Mouse (Mus musculus) adrenal gland, postnatal 4 days (tissue): Measurements from ENCODE around the gene Dab1. TPM values are rescaled to one million over a fixed set of nuclear protein-coding genes. Genes with fewer than 3 reads are reported as not detected.

Source experiments
- DNase-seq, 2 experiments: peaks; one replicate each; pipeline ENCODE4 v3.0.0; 2021 to 2022; ENCODE audit warnings: low spot score in 2 of 2, mixed read lengths in 2 of 2
- total RNA-seq, 2 experiments: library from RNA; stranded (reverse); gene quantifications; 2 replicates each; pipeline ENCODE4 v1.2.3; 2021

Gene Dab1
- total RNA-seq, 2 experiments from 2014 or later = 2.1 to 4.3 TPM

DNA sequence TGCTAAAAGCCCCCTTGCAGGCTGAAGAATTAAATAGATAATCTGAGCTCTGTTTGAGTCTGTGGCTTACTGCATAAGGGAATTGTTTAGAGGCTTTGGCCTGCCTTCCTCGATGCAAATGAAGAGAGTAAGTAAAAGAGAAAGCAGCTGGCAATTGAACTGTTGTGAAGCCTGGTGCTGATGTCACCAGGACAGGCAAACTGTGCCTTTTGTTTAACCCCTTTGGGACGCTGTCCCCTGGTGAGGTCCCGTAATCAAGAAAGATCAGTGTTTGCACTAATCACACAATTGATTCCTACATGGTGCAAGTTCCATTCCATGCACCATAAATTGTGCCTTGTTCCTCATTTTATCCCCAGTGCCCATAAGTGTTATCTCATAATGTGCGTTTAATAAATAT is 80.6 kb downstream of the Dab1 start:
- DNase-seq = no peak

DNA sequence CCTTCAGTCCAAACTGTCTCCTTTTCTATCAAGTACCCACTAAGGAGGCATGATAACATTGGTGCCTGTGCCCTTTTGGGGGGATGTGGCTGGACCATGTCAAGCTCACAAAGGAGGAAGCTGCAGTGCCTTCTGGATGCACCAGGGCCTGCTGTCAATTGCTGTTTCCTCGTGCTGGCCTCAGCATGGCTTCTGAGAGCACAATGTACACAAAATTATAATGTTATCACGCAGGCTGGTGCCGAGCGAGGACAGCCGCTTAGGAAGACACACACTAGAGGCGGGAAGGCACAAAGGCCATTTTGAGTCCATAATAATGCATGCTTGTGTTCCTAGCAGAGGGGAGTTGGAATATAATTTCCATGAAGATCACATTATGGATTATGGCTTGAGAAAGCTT is 81.2 kb downstream of the Dab1 start:
- no peak for DNase-seq

DNA sequence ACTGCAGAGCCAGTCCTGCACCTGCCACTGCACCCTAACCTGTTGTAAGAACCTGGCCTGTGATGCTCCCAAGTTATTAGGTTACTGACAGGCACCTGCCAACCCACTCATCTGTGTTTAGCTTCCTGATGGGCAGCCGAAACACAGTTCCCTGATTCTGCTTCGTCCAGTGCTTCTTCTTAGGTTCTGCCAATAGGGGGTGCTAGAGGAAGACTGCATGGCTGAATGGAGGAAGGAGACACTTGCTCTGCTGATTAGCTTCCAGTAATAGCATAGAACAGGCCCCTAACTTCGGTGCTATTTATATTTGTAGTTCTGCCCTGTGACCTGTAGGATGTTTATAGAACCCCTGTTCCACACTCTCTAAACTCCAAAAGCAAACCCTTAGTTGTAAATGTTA is 83.0 kb downstream of the Dab1 start:
- no peak for DNase-seq

DNA sequence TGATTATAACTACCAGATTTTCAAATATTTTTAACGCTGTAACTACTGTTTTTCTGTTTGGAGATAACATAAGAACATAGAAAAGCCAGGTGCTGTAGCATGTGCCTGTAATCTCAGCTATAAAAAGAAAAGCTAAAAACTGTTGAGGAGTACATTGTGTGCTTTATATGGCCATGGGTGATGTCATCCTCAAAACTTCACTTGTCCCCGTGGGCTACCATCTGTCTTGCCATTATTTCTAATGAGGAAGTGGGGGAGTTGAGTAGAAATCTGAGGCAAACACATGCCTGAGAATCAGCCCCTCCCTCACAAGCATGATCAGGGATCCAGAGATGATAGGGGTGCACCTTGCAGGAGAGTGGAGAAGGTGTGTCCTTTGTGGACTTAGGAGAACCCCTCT is 85.3 kb downstream of the Dab1 start:
- no peak for DNase-seq

DNA sequence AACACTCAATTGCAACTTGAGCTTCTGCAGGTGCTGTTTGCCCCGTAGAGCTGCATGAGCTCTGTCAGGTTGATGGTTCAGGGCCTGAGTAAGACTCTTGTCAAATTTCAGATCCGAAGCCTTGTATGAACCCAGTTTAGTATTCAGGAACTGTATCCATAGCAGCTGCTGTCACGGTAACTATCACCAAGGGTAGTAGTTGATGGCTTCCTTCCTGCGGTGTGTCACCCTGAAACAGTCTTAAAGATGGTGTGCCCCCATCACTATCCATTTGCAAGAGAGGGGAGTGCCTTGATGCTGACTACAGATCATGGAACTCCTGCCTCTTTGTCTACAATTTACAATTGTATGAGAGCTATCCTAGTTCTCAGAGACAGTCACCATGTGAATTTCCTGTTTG is 87.3 kb downstream of the Dab1 start:
- DNase-seq = no peak

DNA sequence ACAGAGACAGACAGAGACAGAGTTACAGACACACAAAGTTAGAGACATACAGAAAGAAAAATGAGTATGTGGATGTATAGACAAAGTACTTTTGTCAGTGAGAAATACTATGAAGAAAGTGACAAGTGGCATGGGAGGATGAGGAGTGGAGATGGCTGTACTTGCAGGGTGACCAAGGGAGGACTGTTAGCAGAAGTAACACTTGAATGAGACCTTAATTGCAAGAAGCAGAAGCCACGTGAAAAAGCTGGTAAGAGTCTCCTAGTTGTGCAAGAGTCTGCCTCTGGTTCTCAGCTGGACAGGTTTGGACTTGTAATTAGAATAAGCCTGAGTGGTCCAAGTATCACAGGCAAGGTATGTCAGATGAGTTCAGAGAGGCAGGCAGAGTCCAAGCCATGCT is 88.0 kb downstream of the Dab1 start:
- no peak for DNase-seq

DNA sequence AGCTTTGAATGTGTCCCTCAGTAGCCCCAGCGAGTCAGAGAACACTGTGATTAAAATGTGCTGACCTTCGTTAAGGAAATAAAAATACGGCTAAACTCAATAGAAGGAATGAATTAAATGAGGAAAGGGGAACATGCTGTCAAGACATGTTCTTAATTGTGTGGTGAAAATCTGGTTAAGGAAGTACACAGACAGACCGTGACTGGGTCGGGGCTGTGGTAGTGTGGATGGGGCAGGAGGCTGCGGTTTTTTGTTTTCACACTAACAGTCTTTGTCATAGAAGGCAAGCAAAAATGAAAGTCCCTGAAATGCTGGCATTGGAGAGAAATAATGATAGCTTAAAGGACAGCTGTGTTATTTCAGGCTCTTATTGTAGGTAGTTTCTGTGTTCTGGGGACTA is 92.2 kb downstream of the Dab1 start:
- no peak for DNase-seq

DNA sequence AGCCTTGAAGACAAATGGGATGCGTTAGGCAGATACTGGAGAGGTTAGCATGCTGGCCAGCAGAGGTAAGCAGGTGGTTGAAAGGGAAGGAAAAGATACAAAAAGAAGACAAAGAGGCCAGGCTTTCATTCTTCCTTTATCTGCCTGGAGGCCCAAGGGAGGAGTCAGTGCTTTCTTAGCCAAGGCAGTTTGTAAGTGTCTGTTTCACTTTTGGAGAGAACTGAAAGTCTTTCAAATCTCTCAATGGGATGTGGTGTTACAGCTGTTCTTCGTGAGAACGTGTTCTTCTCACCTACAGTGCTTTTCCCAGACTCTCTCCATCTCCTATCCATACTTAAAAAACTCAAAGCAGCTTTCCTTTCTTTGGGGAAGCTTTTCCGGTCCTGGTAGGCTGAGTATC is 94.8 kb downstream of the Dab1 start:
- no peak for DNase-seq

DNA sequence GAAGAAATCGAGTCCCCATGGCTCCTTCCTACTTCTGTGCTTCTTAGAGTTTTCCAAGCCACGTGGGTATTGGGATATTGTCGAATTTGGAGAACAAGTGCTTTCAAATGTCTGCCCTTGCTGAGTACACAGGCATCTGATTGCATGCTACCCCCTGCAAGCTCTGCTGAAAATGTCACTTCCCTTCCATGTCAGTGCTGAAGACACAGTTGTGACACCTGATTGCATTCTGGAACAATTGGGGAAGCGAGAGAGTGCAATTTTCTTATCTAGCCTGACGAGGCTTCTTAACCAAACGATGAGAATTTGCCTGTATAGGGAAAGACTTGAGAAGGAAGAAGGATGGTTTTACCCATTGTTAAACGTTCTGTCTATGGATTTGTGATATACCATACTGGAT is 95.8 kb downstream of the Dab1 start:
- no peak for DNase-seq

DNA sequence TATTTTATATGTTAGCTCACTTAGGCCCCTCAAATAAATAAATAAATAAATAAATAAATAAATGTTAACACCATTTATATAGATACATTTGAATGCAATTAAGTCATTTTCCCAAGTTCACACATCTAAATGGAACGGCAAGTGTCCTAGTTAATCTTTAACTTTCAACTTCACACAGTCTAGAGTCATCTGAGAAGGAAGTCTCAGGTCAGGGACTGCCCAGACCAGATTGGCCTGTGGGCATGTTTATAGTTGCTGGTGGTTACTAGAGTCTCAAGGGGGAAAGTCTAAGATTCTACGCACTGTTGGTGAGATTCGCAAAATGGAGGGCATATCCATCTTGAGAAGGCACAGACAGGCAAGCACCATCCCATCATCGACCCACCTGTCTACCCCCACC is 96.4 kb downstream of the Dab1 start:
- DNase-seq = no peak

- DNase-seq = no peak
These were observed 103.6 kb downstream of the Dab1 start for GRCm38 (mm10) chr4:103722738-103723137.

DNA sequence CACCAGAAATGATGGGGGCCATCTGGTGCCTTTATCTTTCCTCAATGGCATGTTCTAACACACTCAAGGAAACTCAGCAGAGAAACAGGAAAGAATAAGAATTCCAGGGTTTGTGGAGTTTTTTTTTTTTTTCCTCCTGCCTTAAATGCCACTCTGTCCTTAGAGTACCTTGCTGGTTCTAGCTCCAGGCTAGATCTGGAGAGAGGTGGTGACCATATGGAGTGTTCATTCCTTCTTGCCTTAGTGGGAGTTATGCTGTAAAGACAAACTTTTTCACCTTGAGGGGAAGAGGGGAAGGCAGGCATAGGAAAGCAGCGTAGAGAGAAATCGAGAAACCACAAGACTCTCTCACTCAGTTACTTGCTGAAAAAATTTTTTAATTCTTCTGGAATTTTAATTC is 107.3 kb downstream of the Dab1 start:
- DNase-seq = no peak

DNA sequence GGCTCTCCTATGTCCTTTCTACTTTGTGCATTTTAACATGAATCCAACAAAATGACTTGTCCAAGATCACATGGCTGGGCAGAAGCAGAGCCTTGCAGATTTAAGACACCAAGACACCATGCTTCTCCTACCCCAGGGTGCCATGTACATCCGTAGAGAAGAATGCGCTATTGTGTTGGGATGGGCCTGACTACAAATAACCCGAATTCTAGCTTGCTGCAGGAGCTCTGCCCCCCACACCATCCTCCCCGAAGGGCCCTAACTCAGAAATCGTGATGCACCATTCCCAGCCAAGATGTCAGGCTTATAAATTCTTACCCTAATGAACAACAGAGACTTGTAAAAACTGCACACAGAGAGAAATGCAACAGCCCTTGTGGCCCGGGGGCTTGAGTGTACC is 118.0 kb downstream of the Dab1 start:
- no peak for DNase-seq

DNA sequence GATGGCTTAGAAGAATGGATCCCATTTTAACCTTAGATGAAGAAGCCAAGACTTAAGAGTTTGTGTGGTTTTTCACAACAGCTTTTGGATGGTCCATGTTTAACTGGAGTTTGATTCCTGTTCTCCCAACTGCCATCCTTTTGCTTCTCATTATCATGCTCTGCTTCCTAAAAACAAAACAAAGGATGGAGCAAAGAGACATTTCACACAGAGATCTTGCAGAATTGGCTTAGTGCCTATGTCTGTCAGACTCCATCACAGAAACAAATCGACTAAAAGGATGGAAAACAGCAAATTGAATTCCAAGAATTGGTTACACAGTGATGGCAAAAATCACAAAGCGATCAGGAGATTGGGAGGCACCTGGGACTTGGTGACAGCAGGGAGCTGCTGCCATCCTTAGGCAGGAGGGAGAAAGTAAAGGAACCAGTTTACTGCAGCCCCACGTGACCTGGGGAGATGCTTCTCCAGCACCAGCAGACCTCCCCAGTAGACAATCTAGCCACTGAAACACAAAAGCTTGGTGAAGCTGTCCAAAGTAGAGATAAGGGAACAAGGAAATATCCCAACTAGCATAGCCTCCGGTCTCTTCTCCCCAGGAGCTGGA is 132.2 kb downstream of the Dab1 start:
- DNase-seq = no peak

DNA sequence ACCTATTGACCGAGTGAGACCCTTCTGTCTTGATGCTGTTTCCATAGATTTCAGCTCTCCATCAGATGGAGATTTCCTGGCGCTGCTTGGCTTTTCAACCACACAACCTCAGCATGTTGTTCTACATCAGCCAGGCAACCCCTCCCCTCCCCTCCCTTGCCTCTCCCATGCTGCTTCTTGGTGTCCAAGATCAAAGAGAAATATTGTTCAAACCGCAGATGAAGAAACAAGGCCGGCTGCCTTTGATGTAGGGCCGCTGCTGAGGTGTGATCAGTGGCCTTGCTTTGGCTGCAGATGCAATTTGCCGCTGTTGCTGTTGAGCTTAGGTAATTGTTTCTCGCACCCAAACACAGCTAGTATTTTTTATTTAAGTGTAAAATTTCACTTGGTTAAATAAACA is 135.4 kb downstream of the Dab1 start:
- DNase-seq = no peak

GRCm38 (mm10) chr4:103757241-103757640 is 138.1 kb downstream of the Dab1 start:
- no peak for DNase-seq

DNA sequence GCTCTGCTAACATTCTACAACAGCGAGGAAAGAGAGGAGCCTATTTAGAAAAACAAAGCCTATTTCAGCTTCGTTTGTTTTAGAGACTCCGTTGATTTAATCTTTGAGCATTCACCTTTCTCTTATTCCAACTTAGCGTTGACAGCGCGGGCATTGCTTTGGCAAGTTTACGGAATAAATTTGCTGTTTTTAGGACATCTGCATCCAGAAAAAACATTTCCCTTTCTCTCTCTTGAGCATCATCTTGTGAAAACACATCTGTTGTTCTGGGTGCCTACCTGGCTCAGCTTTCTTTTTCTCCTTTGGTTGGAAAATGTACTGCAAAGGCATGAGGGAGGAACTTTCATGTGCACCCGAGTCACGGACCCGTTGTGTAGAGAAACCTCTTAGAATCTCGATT is 143.3 kb downstream of the Dab1 start:
- DNase-seq = no peak

- DNase-seq = no peak
These were observed 156.6 kb downstream of the Dab1 start for GRCm38 (mm10) chr4:103775712-103776111.

DNA sequence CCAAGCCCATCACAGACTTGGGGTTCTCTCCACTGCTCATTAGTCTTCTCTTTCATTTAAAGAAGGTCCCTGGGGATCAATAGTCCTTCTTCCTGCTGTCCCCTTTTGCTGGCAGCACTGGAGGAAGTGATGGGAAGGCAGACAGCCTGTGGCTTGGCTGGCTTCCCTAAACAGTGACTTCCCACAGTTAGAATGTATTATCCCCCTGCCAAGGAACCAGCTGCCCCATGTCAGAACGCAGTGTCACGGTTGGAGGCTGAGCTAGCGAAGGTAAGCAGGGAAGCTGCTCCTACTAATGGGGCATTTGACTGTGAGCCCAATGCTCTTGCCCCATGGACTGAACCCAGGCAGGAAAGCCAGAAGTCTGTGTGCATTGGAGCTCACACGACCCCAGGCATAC is 162.2 kb downstream of the Dab1 start:
- DNase-seq = no peak

DNA sequence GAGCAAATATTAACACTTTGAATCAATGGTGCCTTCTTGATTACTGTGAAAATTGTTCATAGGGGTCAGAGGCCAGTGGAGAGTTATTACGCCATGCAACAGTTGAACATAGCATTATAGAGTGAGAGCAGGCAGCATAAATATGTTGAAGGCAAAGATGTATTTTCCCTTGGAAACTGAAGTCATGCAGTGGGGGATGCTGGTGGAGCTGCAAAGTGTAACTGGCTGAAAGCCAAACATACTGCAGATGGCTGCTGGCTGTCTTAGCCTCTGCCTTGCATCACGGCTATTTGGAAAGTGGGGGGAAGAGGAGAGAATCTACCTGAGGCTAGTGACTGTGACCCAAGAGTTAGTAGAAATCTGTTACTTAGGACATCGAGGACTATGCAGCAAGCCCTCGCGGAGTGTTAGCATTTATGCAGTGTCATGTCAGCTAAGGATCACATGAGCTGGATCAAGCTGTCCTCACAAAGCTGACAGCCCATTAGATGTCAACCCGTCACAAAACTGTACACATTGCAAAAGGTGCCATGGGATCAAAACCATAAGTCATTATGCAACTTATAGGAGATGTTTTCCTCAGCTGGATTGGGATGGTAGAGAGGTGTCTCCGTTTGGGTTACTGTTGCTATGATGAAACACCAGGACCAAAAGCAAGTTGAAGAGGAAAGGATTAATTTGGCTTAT is 164.5 kb downstream of the Dab1 start:
- DNase-seq = no peak

- no peak for DNase-seq
These were observed 174.6 kb downstream of the Dab1 start for GRCm38 (mm10) chr4:103793589-103794312.

DNA sequence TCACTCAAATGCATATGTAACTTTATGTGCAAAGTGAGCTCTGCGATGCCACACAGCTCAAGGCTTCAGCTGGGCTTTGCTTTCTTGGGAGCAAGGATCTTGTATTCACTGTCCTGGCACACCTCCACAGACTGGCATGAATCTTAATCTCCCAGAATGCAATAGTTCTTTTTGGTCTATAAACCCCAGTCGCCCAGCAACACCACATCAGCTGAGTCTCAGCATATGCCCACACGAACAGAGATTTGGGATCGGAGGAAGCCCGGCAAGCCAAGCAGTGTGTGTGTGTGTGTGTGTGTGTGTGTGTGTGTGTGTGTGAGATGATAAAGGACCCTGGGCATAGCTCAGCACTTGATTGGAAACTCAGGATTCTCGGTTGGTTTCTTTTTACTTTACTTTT is 177.3 kb downstream of the Dab1 start:
- no peak for DNase-seq

- DNase-seq = no peak
These were observed 183.3 kb downstream of the Dab1 start for GRCm38 (mm10) chr4:103802439-103802838.
